Mouse (Mus musculus) fibroblast of lung, adult 2 months (primary cell): ENCODE measurements around the gene Arhgef28.
"Not testable (repeated sequence)": the region's sequence is repeated elsewhere in the genome, so short reads cannot be mapped to it uniquely, and the experiment has no call there.

Experiments
- DNase-seq: peaks from one replicate; pipeline ENCODE4 v3.0.0-alpha.2; 2011; ENCODE audit warnings: low read depth

Gene Arhgef28

GRCm38 (mm10) chr13:98073190-98073589, 133.0 kb downstream of the Arhgef28 start:
- no peak for DNase-seq

GRCm38 (mm10) chr13:98070458-98070857, 135.8 kb downstream of the Arhgef28 start:
- no peak for DNase-seq

- no peak for DNase-seq
These were observed 136.6 kb downstream of the Arhgef28 start for GRCm38 (mm10) chr13:98069646-98070045.

DNA sequence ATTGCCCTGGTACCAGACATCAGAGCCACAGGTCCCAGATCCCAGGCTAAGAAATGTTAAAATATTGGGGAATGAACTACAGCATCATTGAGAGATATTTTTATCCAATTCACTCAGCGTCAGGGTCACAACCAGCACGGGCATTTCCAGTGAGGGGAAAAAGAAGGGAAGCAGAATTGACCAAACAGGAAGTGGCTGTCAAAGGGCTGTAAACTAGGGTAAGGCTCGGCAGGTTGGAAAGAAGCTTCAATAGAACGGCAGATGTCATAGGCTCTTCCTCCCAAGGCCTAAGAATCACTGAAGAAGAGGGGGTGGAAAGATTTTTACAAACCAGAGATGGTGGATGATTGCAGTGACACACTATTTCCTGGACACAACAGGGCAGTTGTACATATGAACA, 143.4 kb downstream of the Arhgef28 start:
- DNase-seq: no peak

GRCm38 (mm10) chr13:98060121-98060520, 146.1 kb downstream of the Arhgef28 start:
- not testable (repeated sequence) for DNase-seq

DNA sequence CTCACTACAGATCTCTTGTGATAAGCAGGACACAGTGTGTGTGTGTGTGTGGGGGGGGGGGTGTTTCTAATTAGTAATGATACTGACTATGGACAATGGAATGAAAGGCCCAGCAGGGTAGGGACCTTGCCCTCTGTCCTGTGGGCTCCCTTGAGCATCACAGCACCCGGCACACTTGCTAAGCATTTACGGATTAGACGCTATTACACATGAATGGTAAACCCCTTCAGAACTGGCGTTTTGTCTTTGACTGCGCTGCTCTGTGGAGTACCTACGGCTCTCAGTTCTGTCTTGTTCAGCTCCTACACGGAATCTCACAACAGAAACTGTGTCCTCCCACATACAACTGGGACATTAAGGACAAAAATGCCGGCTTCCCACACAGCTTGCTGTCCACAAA, 151.0 kb downstream of the Arhgef28 start:
- no peak for DNase-seq

DNA sequence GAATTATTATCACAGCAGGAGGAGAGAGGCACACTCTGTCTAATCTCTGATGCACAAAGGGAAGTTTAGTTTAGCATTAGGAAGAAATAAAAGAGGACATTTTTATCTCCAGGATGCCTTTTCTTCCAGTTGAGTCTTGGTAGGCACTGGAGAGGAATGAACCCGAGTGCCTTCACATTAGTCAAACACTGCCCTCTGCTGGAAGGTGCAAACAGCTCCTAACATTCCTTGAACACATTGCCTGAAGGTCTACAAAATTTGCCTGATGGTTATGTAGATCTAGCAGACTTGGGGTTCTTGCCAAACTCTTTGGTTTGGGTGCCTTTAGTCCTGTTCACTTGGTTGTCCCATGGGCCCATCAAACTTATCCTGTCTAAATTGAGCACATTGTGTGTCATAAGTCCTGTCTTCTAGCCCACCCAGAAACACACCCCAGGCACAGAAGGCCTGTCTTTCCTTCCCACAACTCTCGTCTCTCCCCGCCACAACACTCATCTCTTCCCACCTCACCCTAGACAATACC, 165.6 kb downstream of the Arhgef28 start:
- peak; percentile 24 for DNase-seq

GRCm38 (mm10) chr13:98038731-98039130, 167.5 kb downstream of the Arhgef28 start:
- no peak for DNase-seq

GRCm38 (mm10) chr13:98037693-98038092, 168.5 kb downstream of the Arhgef28 start:
- DNase-seq: no peak

- no peak for DNase-seq
These were observed 174.6 kb downstream of the Arhgef28 start for GRCm38 (mm10) chr13:98031642-98031960.

GRCm38 (mm10) chr13:98030959-98031641, 175.1 kb downstream of the Arhgef28 start:
- DNase-seq: no peak

- no peak for DNase-seq
These were observed 176.2 kb downstream of the Arhgef28 start for GRCm38 (mm10) chr13:98030041-98030440.

GRCm38 (mm10) chr13:98028711-98029250, 177.5 kb downstream of the Arhgef28 start:
- DNase-seq: no peak

GRCm38 (mm10) chr13:98027641-98028204, 178.5 kb downstream of the Arhgef28 start:
- DNase-seq: no peak

DNA sequence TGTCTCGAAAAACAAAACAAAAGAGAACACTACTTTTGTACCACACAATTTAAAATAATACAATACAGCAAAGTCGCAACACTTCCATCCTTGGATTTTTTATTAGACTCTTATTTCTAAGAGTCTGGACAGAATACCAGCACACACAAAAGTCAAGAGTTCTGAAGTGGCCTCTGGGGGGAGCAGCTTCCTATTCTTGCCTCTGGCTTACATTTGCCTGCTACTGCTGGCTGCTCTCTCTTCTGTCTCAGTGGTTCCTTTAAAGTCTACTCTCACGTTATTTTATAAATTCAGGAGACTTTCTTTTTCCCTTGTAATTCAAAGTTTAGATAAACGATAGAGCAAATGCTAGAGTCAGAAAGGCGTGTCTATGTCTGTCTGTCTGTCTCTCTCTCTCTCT, 179.1 kb downstream of the Arhgef28 start:
- DNase-seq: no peak

DNA sequence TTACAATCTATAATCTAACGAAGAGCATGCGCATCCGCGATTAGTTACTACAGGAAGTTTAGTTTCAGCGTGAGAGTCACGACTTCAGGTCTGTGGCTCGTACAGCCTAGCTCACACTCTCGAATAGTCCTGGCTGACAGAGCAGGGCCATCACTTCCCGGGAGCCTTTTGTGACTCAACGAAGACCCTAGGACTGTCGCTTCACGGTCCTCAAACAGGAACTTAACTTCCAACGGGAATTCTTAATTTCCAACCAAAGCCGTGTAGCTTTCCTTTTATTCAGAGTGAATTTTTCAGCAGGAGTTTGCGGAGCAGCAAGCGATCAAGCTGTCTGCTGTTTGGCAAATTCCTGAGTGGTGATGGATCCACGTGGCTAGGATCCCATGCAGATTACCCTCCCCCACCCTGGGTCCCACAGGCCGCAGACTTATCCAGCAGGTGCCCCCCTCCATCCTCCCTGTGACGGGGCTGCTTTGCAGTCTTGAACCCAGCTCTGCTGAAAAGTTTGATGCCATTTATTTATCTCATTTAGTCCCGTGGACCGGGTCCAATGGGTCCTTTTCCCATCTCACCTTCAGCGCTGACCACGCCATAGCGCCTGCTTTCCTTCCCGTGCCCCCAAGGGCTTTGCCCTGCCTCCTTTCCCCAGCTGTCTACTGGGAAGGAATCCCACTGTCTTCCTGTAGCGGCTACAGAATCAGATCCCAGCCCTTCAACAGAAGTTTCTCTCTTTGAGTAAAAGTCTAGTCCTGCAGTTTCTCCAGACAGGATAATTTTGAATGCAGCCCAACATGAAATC, 180.3 kb downstream of the Arhgef28 start:
- DNase-seq: no peak

- no peak for DNase-seq
These were observed 181.1 kb downstream of the Arhgef28 start for GRCm38 (mm10) chr13:98025162-98025561.

GRCm38 (mm10) chr13:98024680-98025079, 181.6 kb downstream of the Arhgef28 start:
- no peak for DNase-seq

GRCm38 (mm10) chr13:98021906-98022305, 184.3 kb downstream of the Arhgef28 start:
- no peak for DNase-seq

GRCm38 (mm10) chr13:98018837-98019236, 187.4 kb downstream of the Arhgef28 start:
- not testable (repeated sequence) for DNase-seq

DNA sequence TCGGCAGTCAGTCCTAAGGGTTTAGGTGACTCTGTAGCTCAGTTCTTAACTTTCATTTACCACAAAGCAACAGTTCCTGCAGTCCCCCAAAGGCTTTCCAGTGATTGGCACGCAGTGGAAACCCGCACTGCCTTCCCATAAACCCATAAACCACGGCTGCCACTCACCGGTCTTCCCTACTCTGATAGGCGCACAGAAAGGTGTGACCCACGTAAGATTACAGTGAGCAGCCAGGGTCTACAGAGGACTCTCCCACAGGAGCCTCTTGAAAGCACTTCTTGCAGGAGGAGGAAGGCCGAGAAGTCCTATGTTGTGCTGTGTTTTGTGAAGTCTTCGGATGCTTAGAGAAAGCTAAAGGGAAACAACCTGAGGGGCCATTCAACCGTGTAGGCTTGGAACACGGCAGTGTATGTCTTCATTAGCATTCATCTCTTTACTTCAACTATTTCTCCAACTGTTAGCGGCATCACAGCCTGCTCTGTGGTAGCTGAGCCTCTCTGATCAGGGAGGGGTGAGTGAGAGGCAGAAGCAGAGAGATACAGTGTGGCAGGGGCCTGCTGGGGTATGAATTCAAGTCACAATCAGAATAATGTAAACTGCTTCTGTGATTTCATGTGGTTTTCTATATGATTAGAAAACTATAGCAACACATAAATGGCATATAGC, 189.2 kb downstream of the Arhgef28 start:
- DNase-seq: no peak
